Mouse (Mus musculus) neural tube, embryonic 12.5 days (tissue): ENCODE measurements around the gene Tmed9. TPM values are rescaled to one million over a fixed set of nuclear protein-coding genes. Genes with fewer than 3 reads are reported as not detected.
"Not testable (repeated sequence)": the region's sequence is repeated elsewhere in the genome, so short reads cannot be mapped to it uniquely, and the experiment has no call there.

Experiments
- ATAC-seq: fragments of 200-750 bp; cut with Nextera tagmentation; 2 replicates; pipeline ENCODE4 v1.8.0; 2017; ENCODE audit warnings: low read depth, mild to moderate bottlenecking, moderate TSS enrichment, moderate library complexity; ENCODE audit not compliant: low FRiP score
- H3K27ac ChIP-seq: fragments of 300-500 bp; sonication (generic); 2 replicates; pipeline ENCODE4 v1.5.1; 2016
- H3K27me3 ChIP-seq: fragments of 300-500 bp; sonication (generic); replicated peaks from 2 replicates; pipeline ENCODE4 v1.6.1; 2016; ENCODE audit warnings: mild to moderate bottlenecking
- H3K36me3 ChIP-seq: fragments of 300-500 bp; sonication (generic); 2 replicates; pipeline ENCODE4 v1.6.1; 2016; ENCODE audit warnings: mild to moderate bottlenecking
- H3K4me1 ChIP-seq: fragments of 300-500 bp; sonication (generic); 2 replicates; pipeline ENCODE4 v1.6.1; 2016
- H3K4me2 ChIP-seq: fragments of 300-500 bp; sonication (generic); replicated peaks from 2 replicates; pipeline ENCODE4 v1.6.1; 2016; ENCODE audit warnings: mild to moderate bottlenecking
- H3K4me3 ChIP-seq: fragments of 300-500 bp; sonication (generic); 2 replicates; pipeline ENCODE4 v1.5.1; 2016
- H3K9ac ChIP-seq: fragments of 300-500 bp; sonication (generic); 2 replicates; pipeline ENCODE4 v1.6.1; 2016; ENCODE audit warnings: mild to moderate bottlenecking
- H3K9me3 ChIP-seq: fragments of 300-500 bp; sonication (generic); 2 replicates; pipeline ENCODE4 v1.6.1; 2016; ENCODE audit warnings: mild to moderate bottlenecking
- WGBS: fragments of 180-500 bp; shearing (Covaris S2); methylation state at CpG from one replicate; pipeline ENCODE4 v1.1.7; 2016; 5-methylcytosine and 5-hydroxymethylcytosine counted together
- polyA plus RNA-seq: library from polyadenylated mRNA; unstranded; fragments of >200 nt; fragmentation: Nextera tagmentation; extraction: Ambion mirVana; gene quantifications from 2 replicates; pipeline ENCODE4 v1.2.1, GENCODE M21; 2016

Tmed9 gene
- polyA plus RNA-seq, 1 experiment from 2014 or later, result 109 TPM

- Histone ChIP-seq H3K36me3 (peaks cover 17% of the 10 kb centered on the region), H3K4me1 (peaks cover 23% of the 10 kb centered on the region), H3K4me2 (peak overlapping the region; percentile 94), H3K4me3 (peak overlapping the region; percentile 92), H3K27ac (peak overlapping the region; percentile 70), H3K27me3 (no peaks in the 10 kb centered on the region), H3K9ac (peak overlapping the region; percentile 98), H3K9me3 (no peaks in the 10 kb centered on the region)
- WGBS, result under 1% methylated on average over 47 of the region's 47 CpGs
- ATAC-seq, result peak; percentile 81
Measured at GRCm38 (mm10) chr13:55570286-55570973, 3.1 kb upstream of the Tmed9 start.

- Histone ChIP-seq H3K27me3 (no peaks in the 10 kb centered on the region), H3K4me1 (peaks cover 23% of the 10 kb centered on the region), H3K4me2 (peak within 1 kb of the TSS; percentile 94), H3K27ac (peak within 1 kb of the TSS; percentile 70), H3K9me3 (no peaks in the 10 kb centered on the region), H3K9ac (peak within 1 kb of the TSS; percentile 98), H3K4me3 (peak within 1 kb of the TSS; percentile 92), H3K36me3 (peaks cover 11% of the 10 kb centered on the region)
- WGBS, result 2% methylated on average over 42 of the region's 47 CpGs
- ATAC-seq, result peak; percentile 92
Measured at GRCm38 (mm10) chr13:55571027-55571751, 2.3 kb upstream of the Tmed9 start, which contains the start of gene Fam193b. Gene Fam193b, minus strand, starts transcription at chr13:55571120.

GRCm38 (mm10) chr13:55571977-55572376 lies 1.6 kb upstream of the Tmed9 start:
- H3K4me3 ChIP-seq, result no peak overlapping the region

GRCm38 (mm10) chr13:55574321-55574720 lies 789 bp downstream of the Tmed9 start:
- peaks cover 12% of the 10 kb centered on the region for H3K4me1 ChIP-seq
- no peak for ATAC-seq
- no peak overlapping the region for H3K4me3 ChIP-seq
- no peaks in the 10 kb centered on the region for H3K36me3 ChIP-seq
- H3K27me3 ChIP-seq, result no peaks in the 10 kb centered on the region
- H3K4me2 ChIP-seq, result no peak overlapping the region
- H3K9ac ChIP-seq, result no peak overlapping the region
- H3K27ac ChIP-seq, result no peak overlapping the region
- WGBS, result 76% methylated on average over 5 of the region's 5 CpGs
- no peaks in the 10 kb centered on the region for H3K9me3 ChIP-seq

More at GRCm38 (mm10) chr13:55571977-55572376, 1.6 kb upstream of the Tmed9 start:
- Histone ChIP-seq H3K36me3 (peaks cover 7% of the 10 kb centered on the region), H3K9ac (no peak overlapping the region), H3K4me2 (peak overlapping the region; percentile 5; the same call in 1 of the 2 replicates), H3K27me3 (no peaks in the 10 kb centered on the region), H3K4me1 (peaks cover 23% of the 10 kb centered on the region), H3K27ac (no peak overlapping the region), H3K9me3 (no peaks in the 10 kb centered on the region)
- 83% methylated on average over 2 of the region's 2 CpGs for WGBS
- ATAC-seq, result no peak

GRCm38 (mm10) chr13:55575932-55576331 lies 2.4 kb downstream of the Tmed9 start:
- WGBS, result 66% methylated on average over 5 of the region's 5 CpGs
- Histone ChIP-seq H3K9me3 (no peaks in the 10 kb centered on the region), H3K4me1 (peaks cover 5% of the 10 kb centered on the region; the same call in 1 of the 2 replicates), H3K27ac (no peak overlapping the region), H3K9ac (no peak overlapping the region), H3K4me2 (no peak overlapping the region), H3K4me3 (no peak overlapping the region), H3K27me3 (no peaks in the 10 kb centered on the region), H3K36me3 (no peaks in the 10 kb centered on the region)
- no peak for ATAC-seq

- not testable (repeated sequence) for H3K4me2 ChIP-seq, H3K36me3 ChIP-seq, H3K27ac ChIP-seq, H3K9me3 ChIP-seq, H3K9ac ChIP-seq, H3K27me3 ChIP-seq, H3K4me1 ChIP-seq, ATAC-seq, H3K4me3 ChIP-seq
- WGBS, result 86% methylated on average over 7 of the region's 7 CpGs
Measured at GRCm38 (mm10) chr13:55576872-55577271, 3.3 kb downstream of the Tmed9 start.

- H3K27ac ChIP-seq, result no peak overlapping the region
- WGBS, result 82% methylated on average over 4 of the region's 4 CpGs
- no peak for ATAC-seq
Measured at GRCm38 (mm10) chr13:55578086-55578485, 4.6 kb downstream of the Tmed9 start.

GRCm38 (mm10) chr13:55591961-55592490 lies 18.5 kb downstream of the Tmed9 start:
- Histone ChIP-seq H3K36me3 (peaks cover 28% of the 10 kb centered on the region), H3K4me1 (peaks cover 11% of the 10 kb centered on the region), H3K4me2 (no peak overlapping the region), H3K9me3 (no peaks in the 10 kb centered on the region), H3K27ac (no peak overlapping the region), H3K9ac (no peak overlapping the region), H3K27me3 (no peaks in the 10 kb centered on the region), H3K4me3 (no peak overlapping the region)
- WGBS, result 81% methylated on average over 4 of the region's 4 CpGs
- no peak for ATAC-seq

More at GRCm38 (mm10) chr13:55578086-55578485, 4.6 kb downstream of the Tmed9 start:
- Histone ChIP-seq H3K4me1 (no peaks in the 10 kb centered on the region), H3K9ac (no peak overlapping the region), H3K4me2 (no peak overlapping the region), H3K9me3 (no peaks in the 10 kb centered on the region), H3K27me3 (no peaks in the 10 kb centered on the region), H3K36me3 (no peaks in the 10 kb centered on the region), H3K4me3 (no peak overlapping the region)

GRCm38 (mm10) chr13:55592512-55593253 lies 19.2 kb downstream of the Tmed9 start:
- peak; percentile 98 for ATAC-seq
- peak overlapping the region; percentile 76 for H3K4me2 ChIP-seq
- WGBS, result 6% methylated on average over 29 of the region's 29 CpGs
- peak overlapping the region; percentile 77 for H3K4me3 ChIP-seq
- H3K27ac ChIP-seq, result no peak overlapping the region
- peaks cover 11% of the 10 kb centered on the region for H3K4me1 ChIP-seq
- no peaks in the 10 kb centered on the region for H3K9me3 ChIP-seq
- H3K36me3 ChIP-seq, result peaks cover 32% of the 10 kb centered on the region
- peak overlapping the region; percentile 84 for H3K9ac ChIP-seq
- H3K27me3 ChIP-seq, result no peaks in the 10 kb centered on the region

GRCm38 (mm10) chr13:55593254-55593747 lies 19.8 kb downstream of the Tmed9 start:
- Histone ChIP-seq H3K27ac (no peak overlapping the region), H3K9ac (peak overlapping the region; percentile 84), H3K4me1 (peaks cover 11% of the 10 kb centered on the region), H3K4me3 (peak overlapping the region; percentile 77), H3K36me3 (peaks cover 39% of the 10 kb centered on the region), H3K27me3 (no peaks in the 10 kb centered on the region), H3K4me2 (peak overlapping the region; percentile 76), H3K9me3 (no peaks in the 10 kb centered on the region)
- WGBS, result 1% methylated on average over 31 of the region's 31 CpGs
- peak; percentile 64 for ATAC-seq

- WGBS, result 91% methylated on average over 12 of the region's 12 CpGs
- H3K27me3 ChIP-seq, result no peaks in the 10 kb centered on the region
- H3K4me1 ChIP-seq, result peaks cover 11% of the 10 kb centered on the region
- H3K9ac ChIP-seq, result 0 out of 2 replicates have a peak overlapping the region, but pooled peaks have one; percentile 26
- ATAC-seq, result no peak
- H3K4me2 ChIP-seq, result no peak overlapping the region
- no peak overlapping the region for H3K27ac ChIP-seq
- no peaks in the 10 kb centered on the region for H3K9me3 ChIP-seq
- H3K4me3 ChIP-seq, result no peak overlapping the region
- H3K36me3 ChIP-seq, result peaks cover 41% of the 10 kb centered on the region
Measured at GRCm38 (mm10) chr13:55595375-55595774, 21.8 kb downstream of the Tmed9 start.
